Mouse (Mus musculus): ENCODE results near the gene Hoxd13. TPM values are rescaled to one million over a fixed set of nuclear protein-coding genes. Genes with fewer than 3 reads are reported as not detected.
A peak's percentile ranks its signal among the peaks of the same experiment; 100 is the strongest.

Hoxd13 gene
- polyA plus RNA-seq, 1 experiment from 2014 or later: not detected

DNA sequence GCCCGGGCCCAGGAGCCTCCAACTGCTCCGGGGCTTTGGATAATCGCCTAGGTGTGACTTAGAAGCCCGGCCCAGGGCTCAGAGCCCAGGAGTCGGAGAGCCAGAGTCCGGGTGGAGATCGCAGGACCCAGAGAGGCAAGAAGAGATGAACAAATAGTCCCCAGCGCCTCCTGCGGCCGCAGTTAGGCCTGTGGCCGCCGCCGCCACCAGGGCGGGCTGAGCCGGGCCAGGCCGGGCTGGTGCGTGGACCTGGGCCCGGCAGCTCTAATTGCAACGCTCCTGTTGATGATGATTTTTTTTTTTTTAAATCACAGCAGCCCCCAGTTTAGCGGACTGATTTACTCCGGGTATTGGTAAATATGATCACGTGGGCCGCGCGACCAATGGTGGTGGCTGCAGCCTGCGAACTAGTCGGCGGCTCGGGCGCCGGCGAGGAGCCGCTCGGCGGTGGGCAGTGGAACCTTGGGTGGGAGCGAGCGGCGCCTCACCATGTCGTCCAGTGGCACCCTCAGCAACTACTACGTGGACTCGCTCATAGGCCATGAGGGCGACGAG, 29.5 kb downstream of the Hoxd13 start, which contains the start of gene Hoxd9:
Gene Hoxd9 (plus strand): TSS at position 161 of the 555 bp plus-strand sequence.
- H3K9ac ChIP-seq (ENCODE audit: low read length): no peak within 1 kb of the TSS
- H3K27ac ChIP-seq (ENCODE audit: low read depth, low read length): no peak within 1 kb of the TSS
- H3K9me3 ChIP-seq (ENCODE audit: control insufficient read depth, low read length): no peaks in the 10 kb centered on the region
- no peaks in the 10 kb centered on the region for H3K36me3 ChIP-seq (ENCODE audit: control insufficient read depth, insufficient read depth, low read length)
- H3K4me1 ChIP-seq (ENCODE audit: control insufficient read depth, insufficient read depth, low read length): peaks cover 5% of the 10 kb centered on the region
- H3K4me3 ChIP-seq (ENCODE audit: low read depth, low read length): peak within 1 kb of the TSS; percentile 26
- ATAC-seq (ENCODE audit: low FRiP score) (peak; percentile 71), DNase-seq (ENCODE audit: low spot score, missing footprints) (peak; percentile 94)
- H3K4me2 ChIP-seq: peak within 1 kb of the TSS; percentile 40
- WGBS: under 1% methylated on average over 41 of the region's 43 CpGs
- H3K27me3 ChIP-seq (ENCODE audit: control insufficient read depth, insufficient read depth, low read length): peaks cover 99% of the 10 kb centered on the region

DNA sequence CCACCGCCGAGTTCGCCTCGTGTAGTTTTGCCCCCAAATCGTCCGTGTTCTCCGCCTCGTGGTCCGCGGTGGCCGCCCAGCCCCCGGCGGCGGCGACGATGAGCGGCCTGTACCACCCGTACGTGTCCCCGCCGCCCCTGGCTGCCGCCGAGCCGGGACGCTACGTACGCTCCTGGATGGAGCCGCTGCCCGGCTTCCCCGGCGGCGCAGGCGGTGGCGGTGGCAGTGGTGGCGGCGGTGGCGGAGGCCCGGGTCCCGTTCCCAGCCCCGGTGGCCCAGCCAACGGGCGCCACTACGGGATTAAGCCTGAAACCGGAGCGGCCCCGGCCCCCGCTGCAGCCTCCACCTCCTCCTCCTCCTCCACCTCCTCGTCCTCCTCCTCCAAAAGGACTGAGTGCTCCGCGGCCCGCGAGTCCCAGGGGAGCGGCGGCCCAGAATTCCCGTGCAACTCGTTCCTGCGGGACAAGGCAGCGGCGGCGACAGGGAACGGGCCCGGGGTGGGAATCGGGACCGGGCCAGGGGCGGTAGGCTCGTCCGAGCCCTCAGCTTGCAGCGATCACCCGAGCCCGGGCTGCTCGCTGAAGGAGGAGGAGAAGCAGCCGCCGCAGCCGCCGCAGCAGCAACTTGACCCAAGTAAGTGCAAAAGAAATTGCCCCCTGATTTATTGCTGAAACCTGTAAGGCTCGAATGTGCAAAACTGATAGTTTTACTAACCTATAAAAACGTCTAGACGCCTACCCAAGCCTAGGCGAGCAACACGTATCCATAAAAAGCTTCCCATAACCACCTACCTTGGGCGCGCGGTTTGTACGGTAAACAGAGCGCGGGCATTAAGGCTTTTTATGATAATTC, 30.3 kb downstream of the Hoxd13 start:
- Histone ChIP-seq H3K4me2 (peak overlapping the region; percentile 40), H3K4me1 (ENCODE audit: control insufficient read depth, insufficient read depth, low read length) (peaks cover 5% of the 10 kb centered on the region), H3K4me3 (ENCODE audit: low read depth, low read length) (peak overlapping the region; percentile 26), H3K27me3 (ENCODE audit: control insufficient read depth, insufficient read depth, low read length) (peaks cover 99% of the 10 kb centered on the region), H3K27ac (ENCODE audit: low read depth, low read length) (no peak overlapping the region), H3K36me3 (ENCODE audit: control insufficient read depth, insufficient read depth, low read length) (no peaks in the 10 kb centered on the region), H3K9ac (ENCODE audit: low read length) (no peak overlapping the region), H3K9me3 (ENCODE audit: control insufficient read depth, low read length) (no peaks in the 10 kb centered on the region)
- peak; percentile 94 for DNase-seq (ENCODE audit: low spot score, missing footprints)
- peak; percentile 65; the same call in 1 of the 2 replicates for ATAC-seq (ENCODE audit: low FRiP score)
- under 1% methylated on average over 61 of the region's 86 CpGs for WGBS

DNA sequence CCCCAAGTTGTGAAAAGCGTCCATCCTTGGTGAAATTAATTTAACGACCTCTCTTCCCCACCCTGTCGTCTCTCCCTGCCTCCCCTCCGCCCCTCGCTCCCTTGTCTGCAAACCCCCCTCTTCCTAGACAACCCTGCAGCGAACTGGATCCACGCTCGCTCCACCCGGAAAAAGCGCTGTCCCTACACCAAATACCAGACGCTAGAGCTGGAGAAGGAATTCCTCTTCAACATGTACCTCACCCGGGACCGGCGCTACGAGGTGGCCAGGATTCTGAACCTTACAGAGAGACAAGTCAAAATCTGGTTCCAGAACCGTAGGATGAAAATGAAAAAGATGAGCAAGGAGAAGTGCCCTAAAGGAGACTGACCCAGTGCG, 30.9 kb downstream of the Hoxd13 start:
- H3K4me2 ChIP-seq: no peak overlapping the region
- no peak overlapping the region for H3K4me3 ChIP-seq (ENCODE audit: low read depth, low read length)
- H3K27ac ChIP-seq (ENCODE audit: low read depth, low read length): no peak overlapping the region
- H3K27me3 ChIP-seq (ENCODE audit: control insufficient read depth, insufficient read depth, low read length): peaks cover 99% of the 10 kb centered on the region
- ATAC-seq (ENCODE audit: low FRiP score) (no peak), DNase-seq (ENCODE audit: low spot score, missing footprints) (peak; percentile 94)
- peaks cover 5% of the 10 kb centered on the region for H3K4me1 ChIP-seq (ENCODE audit: control insufficient read depth, insufficient read depth, low read length)
- 1% methylated on average over 17 of the region's 17 CpGs for WGBS
- H3K9me3 ChIP-seq (ENCODE audit: control insufficient read depth, low read length): no peaks in the 10 kb centered on the region
- H3K36me3 ChIP-seq (ENCODE audit: control insufficient read depth, insufficient read depth, low read length): no peaks in the 10 kb centered on the region
- H3K9ac ChIP-seq (ENCODE audit: low read length): no peak overlapping the region

DNA sequence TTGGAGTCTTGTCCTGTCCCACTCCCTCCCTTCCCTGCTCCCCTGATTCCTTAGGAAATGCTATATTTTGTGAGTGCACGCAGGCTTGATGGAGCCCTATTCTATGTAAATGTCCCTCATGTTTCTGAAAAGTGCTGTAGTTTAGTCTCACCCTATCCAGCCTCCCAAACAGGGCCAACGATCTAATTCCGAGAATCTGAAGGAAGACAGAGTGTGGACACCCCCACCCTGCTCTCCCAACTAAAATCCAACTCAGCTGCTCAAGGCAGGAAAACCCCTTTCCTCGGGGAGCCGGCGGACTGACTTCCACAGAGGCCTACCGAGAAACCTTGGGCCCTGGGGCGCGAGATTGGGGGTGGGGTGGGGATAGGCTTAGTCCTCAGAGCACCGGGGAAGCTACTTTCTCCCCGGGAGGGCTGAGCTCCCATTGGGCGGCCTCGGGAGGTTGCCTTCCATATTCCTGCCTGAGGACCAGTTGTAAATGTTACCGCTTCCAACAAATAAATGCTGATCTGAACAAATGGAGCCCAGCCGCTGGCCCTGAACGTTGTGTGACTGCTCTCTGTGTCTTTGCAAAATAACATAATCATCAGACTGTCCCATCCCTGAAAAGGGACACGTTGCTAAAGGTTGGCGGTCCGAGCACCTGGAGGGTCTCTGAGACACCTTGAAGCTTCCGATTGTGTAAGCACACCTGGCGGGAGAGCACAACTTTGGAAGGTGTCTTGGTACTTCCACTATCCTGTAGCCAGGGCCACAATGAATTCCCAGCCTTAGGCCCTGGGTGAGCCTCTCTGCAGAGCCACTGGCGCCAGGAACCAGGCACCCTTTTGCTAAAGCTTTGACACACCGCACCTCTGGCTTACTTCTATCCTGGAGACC, 31.8 kb downstream of the Hoxd13 start:
- ATAC-seq (ENCODE audit: low FRiP score): no peak
- Histone ChIP-seq H3K9me3 (ENCODE audit: control insufficient read depth, low read length) (no peaks in the 10 kb centered on the region), H3K9ac (ENCODE audit: low read length) (no peak overlapping the region), H3K27ac (ENCODE audit: low read depth, low read length) (no peak overlapping the region), H3K4me3 (ENCODE audit: low read depth, low read length) (no peak overlapping the region), H3K4me2 (no peak overlapping the region), H3K36me3 (ENCODE audit: control insufficient read depth, insufficient read depth, low read length) (no peaks in the 10 kb centered on the region), H3K27me3 (ENCODE audit: control insufficient read depth, insufficient read depth, low read length) (peaks cover 99% of the 10 kb centered on the region), H3K4me1 (ENCODE audit: control insufficient read depth, insufficient read depth, low read length) (peaks cover 9% of the 10 kb centered on the region)
- WGBS: 2% methylated on average over 23 of the region's 23 CpGs
- DNase-seq (ENCODE audit: low spot score, missing footprints): peak; percentile 95

DNA sequence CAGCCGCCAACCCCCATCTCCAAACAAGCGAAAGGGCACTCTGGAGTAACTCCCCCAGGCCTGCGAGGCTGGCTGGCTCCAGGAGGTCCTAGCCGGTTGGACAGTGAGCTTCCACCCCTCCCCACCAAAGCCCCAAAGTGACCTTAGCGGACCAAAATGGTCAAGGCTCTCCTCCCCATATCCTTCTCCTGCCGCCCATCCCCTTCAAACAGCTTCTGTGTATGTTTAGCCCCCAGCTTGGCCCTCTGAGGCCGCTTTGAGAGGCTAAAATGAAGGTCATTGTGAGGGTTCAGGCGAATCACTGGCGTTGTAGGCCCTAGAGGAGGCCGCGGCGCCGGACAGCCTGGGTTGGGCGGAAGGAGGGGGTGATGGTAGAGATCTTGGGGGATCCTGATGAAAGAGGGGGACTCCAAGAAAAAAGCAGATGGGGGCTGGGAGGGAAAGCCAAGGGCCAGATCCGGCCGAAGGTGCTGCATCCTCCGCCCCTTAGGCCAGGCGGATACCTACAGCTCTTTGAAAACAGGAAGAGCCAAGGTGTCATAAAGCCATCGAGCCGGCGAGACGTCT, 32.5 kb downstream of the Hoxd13 start:
- DNase-seq (ENCODE audit: low spot score, missing footprints) (no peak), ATAC-seq (ENCODE audit: low FRiP score) (no peak)
- WGBS: 2% methylated on average over 22 of the region's 22 CpGs
- Histone ChIP-seq H3K36me3 (ENCODE audit: control insufficient read depth, insufficient read depth, low read length) (no peaks in the 10 kb centered on the region), H3K9me3 (ENCODE audit: control insufficient read depth, low read length) (no peaks in the 10 kb centered on the region), H3K27ac (ENCODE audit: low read depth, low read length) (no peak overlapping the region), H3K4me1 (ENCODE audit: control insufficient read depth, insufficient read depth, low read length) (peaks cover 16% of the 10 kb centered on the region), H3K9ac (ENCODE audit: low read length) (no peak overlapping the region), H3K4me2 (no peak overlapping the region), H3K4me3 (ENCODE audit: low read depth, low read length) (no peak overlapping the region), H3K27me3 (ENCODE audit: control insufficient read depth, insufficient read depth, low read length) (peaks cover 99% of the 10 kb centered on the region)

DNA sequence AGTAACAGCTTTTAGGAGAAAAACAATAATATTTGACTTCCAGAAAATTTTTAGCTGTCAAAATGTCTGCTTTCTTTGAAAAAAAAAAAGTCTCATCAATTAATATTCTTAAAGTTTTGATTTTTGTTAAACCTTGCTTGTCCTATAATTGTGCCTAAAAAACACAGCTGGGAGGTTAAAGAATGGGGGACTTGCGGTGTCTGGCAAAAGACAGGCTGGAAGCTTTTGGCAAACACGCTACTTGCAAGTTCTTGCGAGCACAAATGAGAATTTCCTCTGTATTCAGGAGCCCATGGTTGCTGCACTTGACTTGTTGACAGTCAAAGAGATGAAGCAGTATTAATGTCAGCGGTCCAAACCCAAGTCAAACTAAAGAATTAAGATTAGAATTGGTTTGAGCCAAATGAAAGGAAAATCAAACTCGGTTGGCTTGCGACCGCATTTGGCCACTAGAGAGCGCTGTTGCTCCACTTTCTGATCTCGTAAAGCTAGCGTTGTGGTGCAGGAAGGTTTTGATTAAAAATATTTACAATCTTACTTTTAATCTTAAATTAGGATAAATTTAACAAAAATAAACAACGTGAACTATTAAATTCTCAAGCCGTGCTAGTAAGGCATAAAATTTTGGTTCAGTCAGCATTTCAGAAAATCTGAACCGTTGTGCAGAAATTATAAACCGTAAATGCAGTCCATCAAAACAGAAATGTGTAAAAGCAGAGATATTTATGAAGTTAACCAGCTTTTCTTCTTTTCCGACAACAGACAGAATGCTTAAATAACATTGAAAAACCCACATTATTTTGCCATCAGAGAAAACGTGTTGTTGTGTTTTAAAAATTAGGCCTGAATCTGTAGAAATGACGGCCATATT, 34.1 kb downstream of the Hoxd13 start:
- no peak overlapping the region for H3K9ac ChIP-seq (ENCODE audit: low read length)
- peaks cover 18% of the 10 kb centered on the region for H3K4me1 ChIP-seq (ENCODE audit: control insufficient read depth, insufficient read depth, low read length)
- WGBS: 12% methylated on average over 17 of the region's 17 CpGs
- H3K9me3 ChIP-seq (ENCODE audit: control insufficient read depth, low read length): no peaks in the 10 kb centered on the region
- H3K36me3 ChIP-seq (ENCODE audit: control insufficient read depth, insufficient read depth, low read length): no peaks in the 10 kb centered on the region
- no peak overlapping the region for H3K27ac ChIP-seq (ENCODE audit: low read depth, low read length)
- H3K4me3 ChIP-seq (ENCODE audit: low read depth, low read length): no peak overlapping the region
- peak; percentile 95 for DNase-seq (ENCODE audit: low spot score, missing footprints)
- peaks cover 98% of the 10 kb centered on the region for H3K27me3 ChIP-seq (ENCODE audit: control insufficient read depth, insufficient read depth, low read length)
- H3K4me2 ChIP-seq: no peak overlapping the region
- no peak for ATAC-seq (ENCODE audit: low FRiP score)

DNA sequence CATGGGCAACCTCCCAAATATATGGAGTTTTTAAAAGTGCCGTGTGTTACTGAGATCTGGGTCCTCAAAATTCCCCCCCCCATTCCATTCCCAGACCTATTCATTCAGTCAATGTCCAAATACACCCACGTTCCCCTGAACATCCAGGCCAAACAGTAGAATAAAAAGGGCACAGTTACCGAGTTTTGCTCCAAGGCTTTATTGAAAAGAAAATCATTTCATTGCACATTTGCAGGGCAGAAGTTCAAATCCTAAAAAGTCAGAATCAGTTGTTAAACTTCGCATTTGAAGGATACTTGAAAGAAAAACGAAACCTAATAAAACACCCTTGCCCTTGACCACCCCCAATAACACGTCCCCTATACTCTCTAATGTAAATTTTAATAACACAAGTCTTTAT, 34.7 kb downstream of the Hoxd13 start:
- DNase-seq (ENCODE audit: low spot score, missing footprints) (peak; percentile 94), ATAC-seq (ENCODE audit: low FRiP score) (no peak)
- WGBS: 15% methylated on average over 6 of the region's 6 CpGs
- Histone ChIP-seq H3K4me3 (ENCODE audit: low read depth, low read length) (no peak overlapping the region), H3K27ac (ENCODE audit: low read depth, low read length) (no peak overlapping the region), H3K4me2 (no peak overlapping the region), H3K36me3 (ENCODE audit: control insufficient read depth, insufficient read depth, low read length) (no peaks in the 10 kb centered on the region), H3K27me3 (ENCODE audit: control insufficient read depth, insufficient read depth, low read length) (peaks cover 98% of the 10 kb centered on the region), H3K9ac (ENCODE audit: low read length) (no peak overlapping the region), H3K9me3 (ENCODE audit: control insufficient read depth, low read length) (no peaks in the 10 kb centered on the region), H3K4me1 (ENCODE audit: control insufficient read depth, insufficient read depth, low read length) (peaks cover 17% of the 10 kb centered on the region)

DNA sequence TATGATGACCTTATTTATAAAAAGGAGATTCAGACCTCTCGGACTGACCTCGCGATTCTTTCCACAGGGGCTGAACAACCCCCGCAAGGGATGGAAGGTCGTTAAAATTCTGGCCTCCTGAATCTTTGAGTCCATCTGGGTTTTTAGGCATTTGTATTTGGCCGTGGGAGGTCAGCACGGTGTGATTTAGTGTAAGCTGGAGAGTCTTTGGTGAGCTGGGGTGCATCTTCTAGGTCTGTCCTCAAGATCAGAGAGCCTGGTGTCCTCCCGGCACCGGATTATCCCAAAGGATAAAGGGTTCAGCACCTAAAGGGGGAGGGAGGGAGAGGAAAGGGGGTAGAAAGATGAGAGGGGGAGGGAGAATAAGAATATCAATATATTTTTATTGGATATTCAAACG, 35.2 kb downstream of the Hoxd13 start:
- 2% methylated on average over 10 of the region's 10 CpGs for WGBS
- H3K4me3 ChIP-seq (ENCODE audit: low read depth, low read length): no peak overlapping the region
- H3K27ac ChIP-seq (ENCODE audit: low read depth, low read length): no peak overlapping the region
- H3K36me3 ChIP-seq (ENCODE audit: control insufficient read depth, insufficient read depth, low read length): no peaks in the 10 kb centered on the region
- H3K4me1 ChIP-seq (ENCODE audit: control insufficient read depth, insufficient read depth, low read length): peaks cover 13% of the 10 kb centered on the region
- H3K27me3 ChIP-seq (ENCODE audit: control insufficient read depth, insufficient read depth, low read length): peaks cover 98% of the 10 kb centered on the region
- H3K4me2 ChIP-seq: no peak overlapping the region
- H3K9ac ChIP-seq (ENCODE audit: low read length): no peak overlapping the region
- H3K9me3 ChIP-seq (ENCODE audit: control insufficient read depth, low read length): no peaks in the 10 kb centered on the region
- DNase-seq (ENCODE audit: low spot score, missing footprints) (peak; percentile 95), ATAC-seq (ENCODE audit: low FRiP score) (no peak)
